Mouse (Mus musculus): Measurements from ENCODE around the gene Neu1.
"Not testable (repeated sequence)": the region's sequence is repeated elsewhere in the genome, so short reads cannot be mapped to it uniquely, and the experiment has no call there.

The Neu1 gene

DNA sequence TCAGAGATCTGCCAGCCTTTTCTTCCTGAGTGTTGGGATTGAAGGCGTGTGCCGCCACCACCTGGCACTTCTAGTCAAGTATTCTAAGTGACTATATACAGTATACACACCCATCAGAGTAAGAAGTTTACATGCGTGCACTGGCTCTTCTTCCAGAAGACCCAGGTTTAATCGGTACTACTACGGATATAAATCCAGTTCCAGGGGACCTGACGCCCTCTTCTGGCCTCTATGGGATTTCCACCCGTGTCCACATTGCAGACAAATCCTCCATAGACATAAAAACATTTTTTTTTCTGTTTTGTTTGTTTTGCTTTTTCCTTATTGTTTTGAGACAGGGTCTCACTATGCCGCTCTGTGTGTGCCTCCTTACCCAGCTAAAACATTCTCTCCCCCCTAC lies 16.6 kb downstream of the Neu1 start:
- DNase-seq (ENCODE audit: low spot score in 2 of 2) = peak in 1 of 2 experiments; percentile 29

DNA sequence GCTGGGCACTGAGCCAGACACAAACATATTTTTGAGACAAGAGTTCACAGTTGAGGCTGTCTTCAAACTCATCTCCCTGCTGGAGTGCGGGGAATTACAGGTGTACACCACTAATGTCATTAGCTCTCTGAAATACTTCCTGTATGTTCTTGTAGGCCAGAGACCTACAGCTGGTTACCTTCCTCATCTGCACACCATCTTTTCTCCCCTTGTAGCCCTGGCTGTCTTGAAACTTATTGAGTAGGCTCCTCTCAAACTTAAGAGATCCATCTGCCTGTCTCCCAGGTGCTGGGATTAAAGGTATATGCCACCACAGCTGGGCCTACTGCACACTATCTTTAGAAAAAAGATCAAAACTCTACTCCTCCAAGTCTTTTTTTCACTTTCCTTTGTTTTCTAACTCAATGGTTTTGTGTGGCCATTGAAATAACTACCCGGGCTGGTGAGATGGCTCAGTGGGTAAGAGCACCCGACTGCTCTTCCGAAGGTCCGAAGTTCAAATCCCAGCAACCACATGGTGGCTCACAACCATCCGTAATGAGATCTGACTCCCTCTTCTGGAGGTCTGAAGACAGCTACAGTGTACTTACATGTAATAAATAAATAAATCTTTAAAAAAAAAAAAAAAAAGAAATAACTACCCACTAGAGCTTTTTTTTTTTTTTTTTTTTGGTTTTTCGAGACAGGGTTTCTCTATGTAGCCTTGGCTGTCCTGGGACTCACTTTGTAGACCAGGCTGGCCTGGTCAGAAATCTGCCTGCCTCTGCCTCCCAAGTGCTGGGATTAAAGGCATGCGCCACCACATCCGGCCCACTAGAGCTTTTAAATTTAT lies 17.9 kb downstream of the Neu1 start:
- DNase-seq (ENCODE audit: low spot score in 2 of 2) = not testable (repeated sequence)

DNA sequence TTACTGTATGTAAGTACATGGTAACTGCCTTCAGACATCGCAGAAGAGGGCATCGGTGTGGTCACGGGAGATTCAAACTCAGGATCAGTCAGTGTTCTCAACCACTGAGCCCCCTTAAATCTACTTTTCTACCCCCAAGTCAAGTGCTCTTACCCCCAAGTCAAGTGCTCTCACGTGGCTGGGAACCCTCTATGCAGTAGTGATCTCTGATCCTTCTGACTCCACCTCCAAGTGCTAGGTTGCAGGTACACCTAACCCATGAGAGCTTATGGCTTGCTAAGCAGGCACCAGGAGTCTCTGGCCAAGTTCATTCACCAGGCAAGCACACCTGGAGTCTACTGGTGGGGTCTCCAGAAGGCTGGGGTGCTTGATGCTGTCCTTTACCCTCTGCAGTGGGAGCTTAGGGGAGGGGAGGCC lies 18.5 kb downstream of the Neu1 start:
- DNase-seq (ENCODE audit: low spot score in 2 of 2) = no peak

DNA sequence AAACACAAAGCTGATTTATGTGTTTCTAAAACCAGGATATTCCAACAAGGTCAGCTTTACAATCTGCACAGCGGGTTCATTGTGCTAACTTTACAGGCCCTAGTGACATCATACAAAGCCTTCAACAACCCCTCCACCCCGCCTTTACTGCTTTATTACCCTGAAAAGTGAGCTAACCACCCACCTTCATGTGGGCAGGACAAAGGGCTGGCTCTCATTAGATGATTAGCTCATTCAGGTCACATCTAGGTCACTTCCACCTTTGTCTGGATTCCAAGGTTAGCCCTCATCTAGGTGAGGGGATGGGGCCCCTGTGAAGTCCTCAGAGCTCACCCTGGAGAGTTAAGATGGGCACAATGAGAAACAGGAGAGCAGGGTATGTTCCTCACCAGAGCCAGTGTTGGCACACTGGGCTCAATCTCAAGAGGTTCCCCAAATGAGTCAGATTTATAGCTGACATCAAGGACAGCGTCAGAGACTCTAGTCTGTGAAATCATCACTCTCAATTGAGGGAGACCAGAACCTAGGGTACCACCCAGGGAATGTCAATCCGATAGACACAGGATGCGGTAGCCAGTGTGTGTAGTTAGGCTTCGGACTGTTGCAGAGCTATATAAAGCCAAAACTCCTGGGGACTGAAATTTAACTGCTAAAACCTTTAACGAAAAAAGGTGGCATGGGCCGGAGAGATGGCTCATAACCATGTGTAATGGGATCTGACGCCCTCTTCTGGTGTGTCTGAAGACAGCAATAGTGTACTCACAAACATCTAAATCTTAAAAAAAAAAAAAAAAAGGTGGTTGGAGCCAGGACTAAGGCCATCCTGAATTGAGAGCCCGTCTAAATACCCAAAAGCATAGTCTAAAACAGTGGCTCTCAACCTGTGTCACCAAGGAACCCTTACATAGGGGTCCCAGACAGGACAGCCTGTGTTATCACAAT lies 19.7 kb downstream of the Neu1 start:
- no peak for DNase-seq (ENCODE audit: low spot score in 2 of 2)

GRCm38 (mm10) chr17:34951636-34952377 lies 20.8 kb downstream of the Neu1 start:
- no peak for DNase-seq (ENCODE audit: low spot score in 2 of 2)

DNA sequence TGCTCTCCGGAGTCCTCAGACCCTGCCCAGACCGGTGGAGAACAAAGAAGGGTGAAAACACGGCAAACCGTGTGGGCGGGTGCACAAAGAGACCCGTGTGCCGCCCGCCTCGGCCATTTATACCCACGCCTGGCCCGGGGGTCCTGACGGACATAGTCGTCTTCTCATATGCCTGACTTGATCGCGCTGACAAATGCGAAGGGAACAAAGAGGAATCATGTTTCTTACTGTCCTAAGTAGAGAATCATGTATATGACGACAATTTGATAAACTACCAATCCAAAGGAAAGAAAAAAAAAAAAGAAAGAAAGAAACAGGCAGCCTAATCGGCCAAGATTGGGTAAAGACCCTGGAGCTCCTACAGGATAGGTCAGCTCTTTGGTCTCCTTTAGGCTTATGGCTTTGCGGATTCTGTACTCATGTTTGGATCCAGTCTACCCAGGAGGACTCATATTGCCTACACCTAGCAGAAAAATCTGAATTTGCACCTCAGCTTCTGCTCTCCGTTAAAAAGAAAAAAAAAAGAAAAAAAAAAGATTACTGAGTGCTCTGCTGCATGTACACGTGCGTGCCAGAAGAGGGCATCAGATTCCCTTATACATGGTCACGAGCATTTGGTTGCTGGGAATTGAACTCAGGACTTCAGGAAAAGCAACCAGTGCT lies 21.5 kb downstream of the Neu1 start:
- peak; percentile 81 to 86 for DNase-seq (ENCODE audit: low spot score in 2 of 2)

- DNase-seq (ENCODE audit: low spot score in 2 of 2) = no peak
These were observed 22.2 kb downstream of the Neu1 start for GRCm38 (mm10) chr17:34953258-34953657.

- no peak for DNase-seq (ENCODE audit: low spot score in 2 of 2)
These were observed 22.9 kb downstream of the Neu1 start for GRCm38 (mm10) chr17:34953904-34954303.

GRCm38 (mm10) chr17:34954831-34955230 lies 23.8 kb downstream of the Neu1 start:
- no peak for DNase-seq (ENCODE audit: low spot score in 2 of 2)

DNA sequence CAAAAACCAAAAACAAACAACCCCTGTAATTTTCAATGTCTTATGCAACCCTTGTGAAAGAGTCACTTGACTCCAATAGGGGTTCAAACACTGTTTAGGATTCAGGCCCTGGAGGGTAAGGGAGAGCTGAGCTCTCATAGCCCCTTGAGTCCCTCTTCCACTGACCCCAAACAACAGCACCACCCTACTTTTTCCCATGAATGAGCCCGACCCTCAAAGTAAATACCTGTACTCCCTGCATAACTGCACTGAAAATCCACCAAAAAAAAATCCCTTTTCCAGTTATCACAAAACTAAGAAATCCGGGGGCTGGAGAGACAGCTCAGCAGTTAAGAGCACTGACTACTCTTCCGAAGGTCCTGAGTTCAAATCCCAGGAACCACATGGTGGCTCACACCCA lies 24.8 kb downstream of the Neu1 start:
- no peak for DNase-seq (ENCODE audit: low spot score in 2 of 2)

GRCm38 (mm10) chr17:34956340-34956739 lies 25.3 kb downstream of the Neu1 start:
- no peak for DNase-seq (ENCODE audit: low spot score in 2 of 2)

GRCm38 (mm10) chr17:34957291-34957690 lies 26.2 kb downstream of the Neu1 start:
- not testable (repeated sequence) for DNase-seq (ENCODE audit: low spot score in 2 of 2)

DNA sequence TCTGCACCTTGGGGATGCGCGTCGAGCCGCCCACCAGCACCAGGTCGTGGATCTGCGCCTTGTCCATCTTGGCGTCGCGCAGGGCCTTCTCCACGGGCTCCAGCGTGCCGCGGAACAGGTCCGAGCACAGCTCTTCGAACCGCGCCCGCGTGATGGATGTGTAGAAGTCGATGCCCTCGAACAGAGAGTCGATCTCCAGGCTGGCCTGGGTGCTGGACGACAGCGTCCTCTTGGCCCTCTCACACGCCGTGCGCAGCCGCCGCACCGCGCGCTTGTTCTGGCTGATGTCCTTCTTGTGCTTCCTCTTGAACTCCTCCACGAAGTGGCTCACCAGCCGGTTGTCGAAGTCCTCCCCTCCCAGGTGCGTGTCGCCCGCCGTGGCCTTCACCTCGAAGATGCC lies 26.9 kb downstream of the Neu1 start:
- not testable (repeated sequence) for DNase-seq (ENCODE audit: low spot score in 2 of 2)

DNA sequence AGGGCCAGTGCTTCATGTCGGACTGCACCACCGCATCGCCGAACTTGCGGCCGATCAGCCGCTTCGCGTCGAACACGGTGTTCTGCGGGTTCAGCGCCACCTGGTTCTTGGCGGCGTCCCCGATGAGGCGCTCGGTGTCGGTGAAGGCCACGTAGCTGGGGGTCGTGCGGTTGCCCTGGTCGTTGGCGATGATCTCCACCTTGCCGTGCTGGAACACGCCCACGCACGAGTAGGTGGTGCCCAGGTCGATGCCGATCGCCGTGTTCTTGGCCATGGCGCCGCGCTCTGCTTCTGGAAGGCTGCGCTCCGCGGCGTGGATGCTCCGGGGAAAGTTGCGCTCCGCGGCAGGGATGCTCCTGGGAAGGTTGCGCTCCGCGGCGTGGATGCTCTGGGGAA lies 27.7 kb downstream of the Neu1 start:
- not testable (repeated sequence) for DNase-seq (ENCODE audit: low spot score in 2 of 2)

- DNase-seq (ENCODE audit: low spot score in 2 of 2) = peak; percentile 63 to 73
These were observed 28.2 kb downstream of the Neu1 start, which contains the start of gene Hspa1b for GRCm38 (mm10) chr17:34959130-34959778. TSS of gene Hspa1b (minus strand) at chr17:34959238.

DNA sequence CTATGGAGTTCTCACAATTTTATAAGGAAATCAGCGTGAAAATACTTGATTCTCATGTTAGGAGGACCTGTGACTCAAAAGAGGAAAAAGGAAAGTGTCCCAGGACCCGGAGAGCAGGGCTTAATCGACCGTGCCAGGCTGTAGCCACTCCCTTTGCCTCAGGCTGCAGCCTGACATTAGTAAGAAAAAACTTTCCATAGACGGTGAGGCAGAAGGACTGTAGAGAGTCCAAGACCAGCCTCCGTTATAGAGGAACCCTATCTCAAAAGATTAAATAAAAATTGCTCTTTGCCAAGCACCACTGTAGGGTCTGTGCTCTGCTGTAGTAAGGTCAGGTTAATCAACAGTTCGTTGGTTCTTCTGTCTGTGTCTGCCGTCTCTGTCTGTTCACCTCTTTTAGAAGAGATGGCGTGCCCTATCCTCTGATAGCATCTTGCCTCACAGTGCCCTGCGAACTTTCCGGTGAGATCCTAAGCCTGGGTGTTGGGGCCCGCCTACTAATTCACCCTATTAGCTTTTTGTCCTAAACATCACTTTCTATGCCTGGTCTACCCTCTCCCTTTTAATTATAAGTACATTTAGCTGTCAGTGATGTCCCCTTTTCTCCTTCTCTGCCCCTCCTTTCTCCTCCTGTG lies 28.9 kb downstream of the Neu1 start:
- DNase-seq (ENCODE audit: low spot score in 2 of 2) = no peak

- DNase-seq (ENCODE audit: low spot score in 2 of 2) = no peak
These were observed 29.8 kb downstream of the Neu1 start for GRCm38 (mm10) chr17:34960702-34961493.

GRCm38 (mm10) chr17:34962125-34962524 lies 31.1 kb downstream of the Neu1 start:
- DNase-seq (ENCODE audit: low spot score in 2 of 2) = no peak

DNA sequence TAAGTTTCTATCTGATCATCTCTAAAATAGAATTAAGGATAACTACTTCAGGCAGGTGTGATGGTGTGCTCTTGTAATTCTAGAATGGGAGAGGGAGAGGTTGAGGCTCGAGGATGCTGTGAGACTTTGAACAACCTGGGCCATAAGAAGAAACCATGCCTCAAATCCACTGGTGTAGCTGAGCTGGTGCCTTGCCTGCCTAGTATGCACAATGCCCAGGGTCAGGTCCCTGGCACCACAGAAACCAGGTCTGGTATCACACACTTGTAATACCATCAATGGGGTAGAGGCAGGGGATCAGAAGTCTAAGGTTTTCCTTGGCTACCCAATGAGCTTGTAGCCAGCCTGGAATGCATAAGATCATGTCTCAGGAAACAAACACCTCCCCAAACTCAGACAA lies 31.8 kb downstream of the Neu1 start:
- no peak for DNase-seq (ENCODE audit: low spot score in 2 of 2)
